Mouse (Mus musculus) limb, embryonic 12.5 days (tissue): ENCODE results near the gene 3110070M22Rik. TPM values are rescaled to one million over a fixed set of nuclear protein-coding genes. Genes with fewer than 3 reads are reported as not detected.
A peak's percentile ranks its signal among the peaks of the same experiment; 100 is the strongest.
"Not testable (repeated sequence)": the region's sequence is repeated elsewhere in the genome, so short reads cannot be mapped to it uniquely, and the experiment has no call there.

Experiments
- ATAC-seq: fragments of 200-750 bp; cut with Nextera tagmentation; 2 replicates; pipeline ENCODE4 v1.8.0; 2017; ENCODE audit warnings: low read depth, moderate TSS enrichment; ENCODE audit not compliant: insufficient number of reproducible peaks, insufficient read depth, low FRiP score, low TSS enrichment
- H3K27ac ChIP-seq: fragments of 300-500 bp; sonication (generic); 2 replicates; pipeline ENCODE4 v1.5.1; 2016; ENCODE audit warnings: mild to moderate bottlenecking, moderate library complexity
- H3K27me3 ChIP-seq: fragments of 300-500 bp; sonication (generic); 2 replicates; pipeline ENCODE4 v1.6.1; 2016; ENCODE audit warnings: mild to moderate bottlenecking, moderate library complexity
- H3K36me3 ChIP-seq: fragments of 300-500 bp; sonication (generic); 2 replicates; pipeline ENCODE4 v1.6.1; 2016; ENCODE audit warnings: mild to moderate bottlenecking, moderate library complexity
- H3K4me1 ChIP-seq: fragments of 300-500 bp; sonication (generic); replicated peaks from 2 replicates; pipeline ENCODE4 v1.6.1; 2016
- H3K4me2 ChIP-seq: fragments of 300-500 bp; sonication (generic); 2 replicates; pipeline ENCODE4 v1.6.1; 2016; ENCODE audit warnings: mild to moderate bottlenecking, moderate library complexity
- H3K4me3 ChIP-seq: fragments of 300-500 bp; sonication (generic); replicated peaks from 2 replicates; pipeline ENCODE4 v1.5.1; 2016; ENCODE audit warnings: mild to moderate bottlenecking
- H3K9ac ChIP-seq: fragments of 300-500 bp; sonication (generic); replicated peaks from 2 replicates; pipeline ENCODE4 v1.6.1; 2016; ENCODE audit warnings: mild to moderate bottlenecking, moderate library complexity
- H3K9me3 ChIP-seq: fragments of 300-500 bp; sonication (generic); 2 replicates; pipeline ENCODE4 v1.6.1; 2016; ENCODE audit warnings: mild to moderate bottlenecking, moderate library complexity
- WGBS: fragments of 180-500 bp; shearing (Covaris S2); methylation state at CpG from one replicate; pipeline ENCODE4 v1.1.7; 2016; 5-methylcytosine and 5-hydroxymethylcytosine counted together
- polyA plus RNA-seq: library from polyadenylated mRNA; unstranded; fragments of >200 nt; fragmentation: Nextera tagmentation; extraction: Ambion mirVana; gene quantifications from 2 replicates; pipeline ENCODE4 v1.2.1, GENCODE M21; 2016

3110070M22Rik gene
- polyA plus RNA-seq = 1.1 and 1.7 TPM in 2 replicates

DNA sequence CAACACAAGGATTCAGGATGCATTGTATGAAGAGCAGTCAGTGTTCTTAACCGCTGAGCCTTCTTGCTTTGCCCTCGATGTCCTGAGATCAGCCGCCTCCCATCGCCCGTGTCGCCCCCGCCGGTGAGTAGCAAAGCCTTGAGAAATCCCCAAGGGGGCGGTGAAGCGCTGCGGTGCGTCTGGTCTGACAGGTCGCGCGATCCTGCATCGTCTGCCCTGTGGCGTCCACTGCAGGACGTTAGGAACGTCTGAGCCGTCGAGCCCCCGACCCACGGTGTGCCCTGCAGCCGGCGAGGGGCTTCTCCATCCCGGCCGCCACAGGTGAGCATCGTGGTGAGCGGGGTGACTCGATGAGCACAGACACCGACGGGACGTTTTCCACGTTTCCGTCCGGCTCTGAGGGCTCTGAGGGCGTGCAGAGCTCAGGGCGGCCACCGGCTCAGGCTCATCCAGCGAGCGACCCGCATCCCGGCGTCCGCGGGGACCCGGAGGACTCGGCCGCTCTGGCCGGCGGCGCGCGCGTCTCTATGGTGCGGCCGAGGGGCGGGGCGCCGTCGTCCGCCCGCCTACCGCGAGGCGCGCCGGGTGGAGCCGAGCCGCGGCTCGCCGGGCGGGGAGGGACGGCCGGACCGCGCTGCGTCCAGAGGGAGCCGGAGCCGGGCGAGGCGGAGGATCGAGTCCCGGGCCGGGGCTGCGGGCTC, at the start of gene 3110070M22Rik, which contains the start of gene Tmem267:
Gene 3110070M22Rik, minus strand, starts transcription at position 504 of the 701 bp plus-strand sequence.
Gene Tmem267, plus strand, starts transcription at position 160 of the 701 bp plus-strand sequence.
- H3K36me3 ChIP-seq = peaks cover 43% of the 10 kb centered on the region
- H3K9ac ChIP-seq = no peak within 1 kb of the TSS
- H3K9me3 ChIP-seq = peaks cover 17% of the 10 kb centered on the region
- peak within 1 kb of the TSS; percentile 41 for H3K4me2 ChIP-seq
- H3K4me1 ChIP-seq = no peaks in the 10 kb centered on the region
- 83% methylated on average over 87 of the region's 87 CpGs for WGBS
- ATAC-seq = no peak
- no peaks in the 10 kb centered on the region for H3K27me3 ChIP-seq
- H3K27ac ChIP-seq = peak within 1 kb of the TSS; percentile 1
- no peak within 1 kb of the TSS for H3K4me3 ChIP-seq

DNA sequence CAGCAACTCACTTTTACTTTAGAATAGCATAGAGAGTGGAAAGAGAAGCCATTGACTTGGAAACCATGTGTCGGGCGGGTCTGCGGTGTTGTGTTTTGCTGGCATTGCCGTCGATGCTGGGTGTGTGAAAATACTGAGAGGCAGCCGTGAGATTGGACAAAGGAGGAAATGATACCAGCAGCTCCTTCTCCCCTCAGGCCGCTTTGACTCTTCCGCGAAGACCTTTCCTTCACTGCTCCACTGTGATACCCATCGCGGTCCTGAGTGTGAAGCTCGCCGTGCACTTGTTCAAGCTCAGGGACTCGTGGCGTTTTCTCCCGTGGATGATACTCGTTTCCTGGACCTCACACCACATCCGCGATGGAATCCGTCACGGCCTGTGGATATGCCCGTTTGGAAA, 6.8 kb upstream of the 3110070M22Rik start:
- 92% methylated on average over 13 of the region's 22 CpGs for WGBS
- H3K27ac ChIP-seq, H3K4me1 ChIP-seq, H3K4me3 ChIP-seq, H3K36me3 ChIP-seq, H3K27me3 ChIP-seq, H3K4me2 ChIP-seq, H3K9ac ChIP-seq: not testable (repeated sequence)
- H3K9me3 ChIP-seq = peaks cover 20% of the 10 kb centered on the region
- ATAC-seq = peak; percentile 29; the same call in 1 of the 2 replicates

GRCm38 (mm10) chr13:119492083-119492482, 3.9 kb upstream of the 3110070M22Rik start:
- H3K4me3 ChIP-seq, H3K27ac ChIP-seq, H3K27me3 ChIP-seq, H3K4me1 ChIP-seq, H3K36me3 ChIP-seq, ATAC-seq, H3K4me2 ChIP-seq, H3K9ac ChIP-seq: not testable (repeated sequence)
- H3K9me3 ChIP-seq = peaks cover 22% of the 10 kb centered on the region
- WGBS = 91% methylated on average over 10 of the region's 10 CpGs

DNA sequence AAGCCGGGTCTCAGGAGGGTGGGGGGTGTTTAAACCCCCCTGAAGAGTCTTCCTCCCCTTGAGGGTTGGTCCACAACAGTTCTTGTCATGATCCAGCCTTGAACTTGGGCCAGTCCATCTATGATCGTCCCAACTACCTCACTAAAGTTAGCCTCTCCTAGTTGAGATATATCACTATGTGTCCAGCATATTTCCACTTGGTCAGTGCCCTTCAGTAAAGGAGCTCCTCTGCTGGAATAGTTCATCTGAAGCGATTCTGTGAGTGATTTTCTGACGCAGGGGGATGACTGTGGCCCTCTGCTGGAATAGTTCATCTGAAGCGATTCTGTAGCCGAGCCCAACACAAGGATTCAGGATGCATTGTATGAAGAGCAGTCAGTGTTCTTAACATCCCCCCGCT, 829 bp downstream of the 3110070M22Rik start:
- Histone ChIP-seq H3K9me3 (peaks cover 17% of the 10 kb centered on the region), H3K4me2 (peak overlapping the region; percentile 41), H3K4me1 (no peaks in the 10 kb centered on the region), H3K36me3 (peaks cover 48% of the 10 kb centered on the region), H3K27me3 (no peaks in the 10 kb centered on the region), H3K4me3 (no peak overlapping the region), H3K9ac (no peak overlapping the region), H3K27ac (no peak overlapping the region)
- ATAC-seq = no peak
- 63% methylated on average over 7 of the region's 7 CpGs for WGBS

DNA sequence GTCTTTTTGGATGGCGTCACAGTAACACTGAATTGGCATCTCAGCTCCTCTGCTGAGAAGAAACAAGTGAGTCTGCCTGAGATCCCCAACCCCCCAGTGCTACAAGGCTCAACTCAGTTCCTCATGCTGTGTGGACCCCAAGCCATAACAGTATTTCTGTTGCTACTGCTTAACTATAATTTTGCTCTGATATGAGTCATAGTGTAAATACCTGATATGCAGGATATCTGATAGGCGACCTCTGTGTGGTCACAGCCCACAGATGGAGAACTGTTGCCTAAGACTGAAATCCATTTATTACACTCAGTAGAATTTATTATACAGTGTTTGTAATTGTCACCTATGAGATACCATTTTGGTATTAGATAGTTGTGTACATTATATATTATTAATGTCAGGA, 10.4 kb downstream of the 3110070M22Rik start:
- Histone ChIP-seq H3K9me3 (no peaks in the 10 kb centered on the region), H3K4me1 (no peaks in the 10 kb centered on the region), H3K36me3 (peaks cover 81% of the 10 kb centered on the region), H3K27me3 (no peaks in the 10 kb centered on the region), H3K4me2 (no peak overlapping the region), H3K27ac (no peak overlapping the region), H3K9ac (no peak overlapping the region), H3K4me3 (no peak overlapping the region)
- ATAC-seq = no peak
- 98% methylated on average over 2 of the region's 2 CpGs for WGBS

DNA sequence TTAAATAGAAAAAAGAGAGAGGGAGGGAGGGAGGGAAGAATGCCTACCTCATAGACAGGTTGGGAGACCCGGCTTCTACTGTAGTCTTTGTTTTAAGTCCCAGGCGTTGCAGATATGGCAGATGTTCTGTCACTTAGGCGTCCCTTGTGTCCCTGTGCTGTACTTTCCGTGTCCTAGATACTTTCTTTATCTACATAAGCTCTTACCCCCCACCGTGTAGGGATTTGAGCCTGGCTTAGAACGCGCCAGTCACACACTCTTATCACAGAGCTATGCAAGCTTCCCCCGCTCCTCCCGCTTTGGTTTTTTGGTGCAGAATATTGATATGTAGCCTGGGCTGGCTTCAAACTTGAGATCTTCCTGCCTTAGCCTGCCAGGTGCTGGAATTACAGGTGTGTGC, 11.6 kb downstream of the 3110070M22Rik start:
- H3K4me2 ChIP-seq = no peak overlapping the region
- H3K27me3 ChIP-seq = no peaks in the 10 kb centered on the region
- peaks cover 85% of the 10 kb centered on the region for H3K36me3 ChIP-seq
- WGBS = 94% methylated on average over 9 of the region's 9 CpGs
- no peak for ATAC-seq
- H3K27ac ChIP-seq = no peak overlapping the region
- H3K9me3 ChIP-seq = no peaks in the 10 kb centered on the region
- H3K9ac ChIP-seq = no peak overlapping the region
- H3K4me1 ChIP-seq = no peaks in the 10 kb centered on the region
- no peak overlapping the region for H3K4me3 ChIP-seq

DNA sequence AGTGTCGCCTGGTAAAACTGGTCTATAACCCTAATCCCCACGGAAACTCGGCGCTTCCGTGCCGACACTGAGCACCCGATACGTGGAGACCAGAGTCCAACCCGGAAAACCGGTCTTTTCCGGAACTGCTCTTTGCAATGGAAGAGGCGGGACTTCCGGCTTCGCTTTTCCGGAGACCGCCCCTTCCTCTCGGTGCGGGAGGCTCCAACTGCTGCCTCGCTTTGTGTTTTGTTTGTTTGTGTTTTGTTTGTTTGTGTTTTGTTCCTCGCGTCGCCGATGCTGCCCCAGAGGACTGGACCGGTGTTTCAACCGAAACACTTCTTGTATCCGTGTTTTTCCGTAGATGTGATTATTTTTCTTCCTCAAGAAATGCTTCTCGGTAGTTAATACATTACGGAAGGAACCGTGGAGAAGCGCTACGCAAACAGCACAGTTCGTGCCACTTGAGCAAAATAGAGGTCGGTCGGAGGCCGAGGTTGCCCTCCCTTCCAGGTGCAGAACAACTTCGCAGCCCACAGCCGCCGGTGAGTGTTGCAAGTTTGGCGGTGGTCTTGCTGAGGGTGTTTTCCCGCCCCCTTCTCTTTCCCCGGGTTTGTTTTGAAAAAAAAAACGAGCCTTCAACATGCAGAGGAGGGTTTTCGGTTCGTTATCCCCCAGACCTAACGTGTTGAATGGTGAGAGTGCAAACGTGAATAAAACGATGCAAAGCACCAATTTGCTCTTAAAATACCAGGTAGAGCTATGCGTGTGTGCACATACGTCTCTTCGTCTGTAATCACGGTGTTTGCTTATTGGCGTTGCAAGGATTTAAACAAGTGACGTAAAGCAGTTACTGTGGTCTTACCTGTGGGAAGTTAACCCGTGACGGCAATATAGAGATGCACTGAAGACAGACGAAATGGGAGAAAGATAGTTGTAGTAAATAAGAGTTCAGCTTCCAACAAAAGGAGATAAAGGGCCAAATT, 25.3 kb downstream of the 3110070M22Rik start, which contains the start of gene 4833420G17Rik:
Gene 4833420G17Rik, plus strand, starts transcription at position 173 of the 965 bp plus-strand sequence.
- Histone ChIP-seq H3K36me3 (peaks cover 43% of the 10 kb centered on the region), H3K9ac (peak within 1 kb of the TSS; percentile 79), H3K9me3 (no peaks in the 10 kb centered on the region), H3K27ac (peak within 1 kb of the TSS; percentile 78), H3K4me1 (peaks cover 14% of the 10 kb centered on the region), H3K4me2 (peak within 1 kb of the TSS; percentile 67), H3K27me3 (no peaks in the 10 kb centered on the region), H3K4me3 (peak within 1 kb of the TSS; percentile 76)
- WGBS = 6% methylated on average over 57 of the region's 57 CpGs
- peak; percentile 87 for ATAC-seq

- peak; percentile 21; the same call in 1 of the 2 replicates for ATAC-seq
- WGBS = 10% methylated on average over 10 of the region's 10 CpGs
- H3K4me1 ChIP-seq = peaks cover 14% of the 10 kb centered on the region
- H3K4me2 ChIP-seq = peak overlapping the region; percentile 67
- H3K9ac ChIP-seq = peak overlapping the region; percentile 79
- no peaks in the 10 kb centered on the region for H3K9me3 ChIP-seq
- H3K27ac ChIP-seq = peak overlapping the region; percentile 78
- peaks cover 38% of the 10 kb centered on the region for H3K36me3 ChIP-seq
- no peaks in the 10 kb centered on the region for H3K27me3 ChIP-seq
- H3K4me3 ChIP-seq = peak overlapping the region; percentile 76
Measured at GRCm38 (mm10) chr13:119461900-119462595, 26.1 kb downstream of the 3110070M22Rik start.

GRCm38 (mm10) chr13:119456342-119456741, 31.8 kb downstream of the 3110070M22Rik start:
- H3K9ac ChIP-seq = no peak overlapping the region
- peaks cover 56% of the 10 kb centered on the region for H3K36me3 ChIP-seq
- 95% methylated on average over 7 of the region's 7 CpGs for WGBS
- no peak overlapping the region for H3K4me3 ChIP-seq
- no peak overlapping the region for H3K4me2 ChIP-seq
- no peaks in the 10 kb centered on the region for H3K27me3 ChIP-seq
- no peaks in the 10 kb centered on the region for H3K4me1 ChIP-seq
- no peak overlapping the region for H3K27ac ChIP-seq
- H3K9me3 ChIP-seq = no peaks in the 10 kb centered on the region
- no peak for ATAC-seq

- no peaks in the 10 kb centered on the region for H3K4me1 ChIP-seq
- H3K4me3 ChIP-seq = no peak overlapping the region
- H3K27ac ChIP-seq = no peak overlapping the region
- H3K9me3 ChIP-seq = no peaks in the 10 kb centered on the region
- H3K36me3 ChIP-seq = peaks cover 69% of the 10 kb centered on the region
- H3K4me2 ChIP-seq = no peak overlapping the region
- H3K27me3 ChIP-seq = no peaks in the 10 kb centered on the region
- no peak for ATAC-seq
- no peak overlapping the region for H3K9ac ChIP-seq
Measured at GRCm38 (mm10) chr13:119455082-119455481, 33.1 kb downstream of the 3110070M22Rik start.
